Mouse (Mus musculus): ENCODE results near the gene Ptpre.

DNA sequence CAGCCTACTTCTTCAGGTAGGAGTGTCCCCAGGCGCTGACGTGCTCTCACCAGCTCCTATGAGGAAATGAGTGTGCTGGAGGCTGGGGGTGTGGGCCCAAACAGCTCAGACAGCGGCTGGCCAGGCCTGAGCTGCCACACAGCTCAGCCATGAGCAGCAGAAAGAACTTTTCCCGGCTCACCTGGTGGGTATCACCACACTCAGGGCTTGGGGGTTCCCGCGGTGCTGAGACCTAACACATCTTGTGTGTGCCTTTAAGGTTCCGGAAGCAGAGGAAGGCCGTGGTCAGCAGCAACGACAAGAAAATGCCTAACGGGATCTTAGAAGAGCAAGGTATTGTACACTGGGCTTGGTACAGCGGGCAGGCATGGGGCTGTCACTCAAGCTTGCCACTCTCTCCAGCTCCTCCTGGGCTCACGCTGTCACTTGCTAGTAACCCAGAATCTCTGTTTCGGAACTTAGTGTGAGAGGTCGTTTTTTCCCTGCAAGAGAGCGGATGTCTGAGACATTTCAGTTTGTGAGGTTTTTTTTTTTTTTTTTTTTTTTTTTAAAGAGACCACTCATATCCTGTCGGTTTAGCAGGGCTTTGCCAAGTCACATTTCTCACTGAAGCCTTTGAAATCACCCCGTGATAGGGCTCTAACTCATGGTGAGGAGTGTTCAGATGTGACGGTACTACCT is 114.7 kb downstream of the Ptpre start:
- TF ChIP-seq EP300 (optimal IDR thresholded peaks at IDR 0.05) (no peak), CTCF (IDR thresholded peaks at IDR 0.05; ENCODE audit: low read depth) (no peak)

All from stomach, postnatal 0 days (tissue).